Mouse (Mus musculus) liver, postnatal 0 days (tissue): ENCODE data around the gene C1qc. TPM values are rescaled to one million over a fixed set of nuclear protein-coding genes. Genes with fewer than 3 reads are reported as not detected.

Experiments
- ATAC-seq: fragments of 200-750 bp; cut with Nextera tagmentation; 2 replicates; pipeline ENCODE4 v1.8.0; 2017; ENCODE audit warnings: mild to moderate bottlenecking, moderate library complexity
- DNase-seq: peaks from one replicate; pipeline ENCODE4 v3.0.0-alpha.2; 2016
- H3K27ac ChIP-seq: fragments of 300-500 bp; sonication (generic); 2 replicates; pipeline ENCODE4 v1.5.1; 2014; ENCODE audit warnings: antibody characterized with exemption, moderate library complexity, mild to moderate bottlenecking, low read depth
- H3K27me3 ChIP-seq: fragments of 300-500 bp; sonication (generic); 2 replicates; pipeline ENCODE4 v1.6.1; 2014; ENCODE audit warnings: low read length, control low read depth, mixed read lengths; ENCODE audit not compliant: insufficient read depth
- H3K36me3 ChIP-seq: fragments of 300-500 bp; sonication (generic); replicated peaks from 2 replicates; pipeline ENCODE4 v1.6.1; 2014; ENCODE audit warnings: mild to moderate bottlenecking, control low read depth, low read length, moderate library complexity, mixed read lengths; ENCODE audit not compliant: insufficient read depth
- H3K4me1 ChIP-seq: fragments of 300-500 bp; sonication (generic); 2 replicates; pipeline ENCODE4 v1.6.1; 2014; ENCODE audit warnings: antibody characterized with exemption, mild to moderate bottlenecking, control low read depth; ENCODE audit not compliant: insufficient read depth
- H3K4me2 ChIP-seq: fragments of 300-500 bp; sonication (generic); 2 replicates; pipeline ENCODE4 v1.6.1; 2014; ENCODE audit warnings: low read depth, mild to moderate bottlenecking, low read length, moderate library complexity, mixed read lengths
- H3K4me3 ChIP-seq: fragments of 300-500 bp; sonication (generic); 2 replicates; pipeline ENCODE4 v1.5.1; 2014; ENCODE audit warnings: low read depth, low read length
- H3K9ac ChIP-seq: fragments of 300-500 bp; sonication (generic); replicated peaks from 2 replicates; pipeline ENCODE4 v1.6.1; 2014; ENCODE audit warnings: mild to moderate bottlenecking, moderate library complexity
- H3K9me3 ChIP-seq: fragments of 300-500 bp; sonication (generic); 2 replicates; pipeline ENCODE4 v1.6.1; 2016; ENCODE audit warnings: mild to moderate bottlenecking, control low read depth, low read length, mixed read lengths
- CTCF ChIP-seq: sonication (generic); IDR thresholded peaks from 2 replicates; pipeline ENCODE4 v1.5.1; 2016; ENCODE audit warnings: antibody characterized with exemption, low read depth
- EP300 ChIP-seq: IDR thresholded peaks from 2 replicates; pipeline ENCODE4 v1.6.1; 2016; ENCODE audit warnings: antibody characterized with exemption, low read depth, mild to moderate bottlenecking
- WGBS: fragments of 180-500 bp; shearing (Covaris S2); extraction: QIAGEN DNeasy Blood & Tissue Kit; methylation state at CpG from one replicate; pipeline ENCODE4 v1.1.7; 2014; ENCODE audit not compliant: insufficient replicate concordance; 5-methylcytosine and 5-hydroxymethylcytosine counted together
- polyA plus RNA-seq: library from polyadenylated mRNA; unstranded; fragments of >200 nt; fragmentation: Nextera tagmentation; extraction: Ambion mirVana; gene quantifications from 2 replicates; pipeline ENCODE4 v1.2.1, GENCODE M21; 2015

The C1qc gene
- polyA plus RNA-seq, 1 experiment from 2014 or later = 122 TPM

GRCm38 (mm10) chr4:136852989-136853388 is 39.9 kb downstream of the C1qc start:
- Histone ChIP-seq H3K4me2 (no peak overlapping the region), H3K4me1 (no peaks in the 10 kb centered on the region), H3K4me3 (no peak overlapping the region)

GRCm38 (mm10) chr4:136852119-136852518 is 40.7 kb downstream of the C1qc start:
- Histone ChIP-seq H3K36me3 (no peaks in the 10 kb centered on the region), H3K4me1 (no peaks in the 10 kb centered on the region), H3K9me3 (no peaks in the 10 kb centered on the region), H3K4me2 (no peak overlapping the region), H3K9ac (no peak overlapping the region), H3K27me3 (no peaks in the 10 kb centered on the region), H3K4me3 (no peak overlapping the region), H3K27ac (no peak overlapping the region)
- ATAC-seq = no peak
- 55% methylated on average over 5 of the region's 5 CpGs for WGBS
- DNase-seq = no peak
- no peak for TF ChIP-seq CTCF
- TF ChIP-seq EP300 = no peak

More at GRCm38 (mm10) chr4:136852989-136853388, 39.9 kb downstream of the C1qc start:
- no peaks in the 10 kb centered on the region for H3K9me3 ChIP-seq
- no peaks in the 10 kb centered on the region for H3K27me3 ChIP-seq
- no peak for DNase-seq
- H3K36me3 ChIP-seq = no peaks in the 10 kb centered on the region
- TF ChIP-seq CTCF (no peak), EP300 (no peak)
- WGBS = 79% methylated on average over 12 of the region's 12 CpGs
- no peak overlapping the region for H3K9ac ChIP-seq
- ATAC-seq = no peak
- H3K27ac ChIP-seq = no peak overlapping the region

- WGBS = 69% methylated on average over 4 of the region's 4 CpGs
- H3K4me3 ChIP-seq = no peak overlapping the region
- H3K27me3 ChIP-seq = no peaks in the 10 kb centered on the region
- DNase-seq = no peak
- no peaks in the 10 kb centered on the region for H3K36me3 ChIP-seq
- no peak overlapping the region for H3K27ac ChIP-seq
- no peaks in the 10 kb centered on the region for H3K9me3 ChIP-seq
- TF ChIP-seq EP300 = no peak
- no peak for TF ChIP-seq CTCF
- no peak overlapping the region for H3K9ac ChIP-seq
- H3K4me2 ChIP-seq = no peak overlapping the region
- no peak for ATAC-seq
- no peaks in the 10 kb centered on the region for H3K4me1 ChIP-seq
Measured at GRCm38 (mm10) chr4:136848565-136848964, 44.3 kb downstream of the C1qc start.

- ATAC-seq (no peak), DNase-seq (no peak)
- TF ChIP-seq CTCF = no peak
- no peak for TF ChIP-seq EP300
- WGBS = 81% methylated on average over 6 of the region's 6 CpGs
- Histone ChIP-seq H3K4me1 (no peaks in the 10 kb centered on the region), H3K4me3 (no peak overlapping the region), H3K4me2 (no peak overlapping the region), H3K27ac (no peak overlapping the region), H3K36me3 (no peaks in the 10 kb centered on the region), H3K27me3 (no peaks in the 10 kb centered on the region), H3K9ac (no peak overlapping the region), H3K9me3 (no peaks in the 10 kb centered on the region)
Measured at GRCm38 (mm10) chr4:136847166-136847565, 45.7 kb downstream of the C1qc start.

- H3K27me3 ChIP-seq = peaks cover 12% of the 10 kb centered on the region; the same call in 1 of the 2 replicates
- DNase-seq (peak; percentile 51), ATAC-seq (peak; percentile 86)
- no peaks in the 10 kb centered on the region for H3K4me1 ChIP-seq
- no peak for TF ChIP-seq EP300
- no peak for TF ChIP-seq CTCF
- no peak overlapping the region for H3K4me3 ChIP-seq
- no peak overlapping the region for H3K27ac ChIP-seq
- 56% methylated on average over 10 of the region's 10 CpGs for WGBS
- no peak overlapping the region for H3K9ac ChIP-seq
- no peak overlapping the region for H3K4me2 ChIP-seq
- H3K9me3 ChIP-seq = no peaks in the 10 kb centered on the region
- no peaks in the 10 kb centered on the region for H3K36me3 ChIP-seq
Measured at GRCm38 (mm10) chr4:136842802-136843201, 50.1 kb downstream of the C1qc start.

- Histone ChIP-seq H3K4me3 (no peak overlapping the region), H3K36me3 (no peaks in the 10 kb centered on the region), H3K9ac (no peak overlapping the region), H3K4me1 (no peaks in the 10 kb centered on the region), H3K27ac (no peak overlapping the region), H3K4me2 (no peak overlapping the region), H3K9me3 (no peaks in the 10 kb centered on the region), H3K27me3 (peaks cover 19% of the 10 kb centered on the region)
- 43% methylated on average over 4 of the region's 4 CpGs for WGBS
- DNase-seq (no peak), ATAC-seq (no peak)
- TF ChIP-seq CTCF (no peak), EP300 (no peak)
Measured at GRCm38 (mm10) chr4:136842033-136842432, 50.8 kb downstream of the C1qc start.

GRCm38 (mm10) chr4:136841056-136841455 is 51.8 kb downstream of the C1qc start:
- Histone ChIP-seq H3K4me2 (no peak overlapping the region), H3K4me3 (no peak overlapping the region), H3K9ac (no peak overlapping the region), H3K36me3 (no peaks in the 10 kb centered on the region), H3K9me3 (no peaks in the 10 kb centered on the region), H3K27me3 (peaks cover 29% of the 10 kb centered on the region), H3K4me1 (peaks cover 5% of the 10 kb centered on the region; the same call in 1 of the 2 replicates), H3K27ac (no peak overlapping the region)
- no peak for TF ChIP-seq EP300
- peak; percentile 90 for TF ChIP-seq CTCF
- 14% methylated on average over 5 of the region's 5 CpGs for WGBS
- DNase-seq = peak; percentile 80
- ATAC-seq = peak; percentile 36; the same call in 1 of the 2 replicates

Other genes with a start within 250 kb of the C1qc start
- 0.08 and 0.12 TPM in 2 replicates for gene Ephb2, start 57.1 kb downstream of the C1qc start, polyA plus RNA-seq
- 196 and 200 TPM in 2 replicates for gene C1qb, start 6.9 kb downstream of the C1qc start, polyA plus RNA-seq
- gene C1qa, start 5.7 kb upstream of the C1qc start, polyA plus RNA-seq = 123 and 130 TPM in 2 replicates
- 0.11 TPM in 2 replicates for gene Epha8, start 63.8 kb upstream of the C1qc start, polyA plus RNA-seq
- 0.52 and 0.56 TPM in 2 replicates for gene Zbtb40, start 155.7 kb upstream of the C1qc start, polyA plus RNA-seq